Mouse (Mus musculus) intestine, embryonic 16.5 days (tissue): ENCODE data around the gene Exoc4. TPM values are rescaled to one million over a fixed set of nuclear protein-coding genes. Genes with fewer than 3 reads are reported as not detected.

Experiments
- ATAC-seq: fragments of 200-750 bp; cut with Nextera tagmentation; 2 replicates; pipeline ENCODE4 v1.8.0; 2017; ENCODE audit warnings: moderate TSS enrichment, moderate library complexity
- H3K27ac ChIP-seq: fragments of 300-500 bp; sonication (generic); 2 replicates; pipeline ENCODE4 v1.5.1; 2014; ENCODE audit warnings: mild to moderate bottlenecking, low read length
- H3K27me3 ChIP-seq: fragments of 300-500 bp; sonication (generic); replicated peaks from 2 replicates; pipeline ENCODE4 v1.6.1; 2014; ENCODE audit warnings: low read length, control low read depth, mixed read lengths; ENCODE audit not compliant: control insufficient read depth, insufficient read depth
- H3K36me3 ChIP-seq: fragments of 300-500 bp; sonication (generic); 2 replicates; pipeline ENCODE4 v1.6.1; 2014; ENCODE audit warnings: low read length, control low read depth; ENCODE audit not compliant: control insufficient read depth, insufficient read depth
- H3K4me1 ChIP-seq: fragments of 300-500 bp; sonication (generic); 2 replicates; pipeline ENCODE4 v1.6.1; 2014; ENCODE audit warnings: low read length, control low read depth, mixed read lengths; ENCODE audit not compliant: control insufficient read depth, insufficient read depth
- H3K4me2 ChIP-seq: fragments of 300-500 bp; sonication (generic); 2 replicates; pipeline ENCODE4 v1.6.1; 2014; ENCODE audit warnings: low read depth, low read length, control low read depth
- H3K4me3 ChIP-seq: fragments of 300-500 bp; sonication (generic); 2 replicates; pipeline ENCODE4 v1.5.1; 2014; ENCODE audit warnings: mild to moderate bottlenecking, low read length
- H3K9ac ChIP-seq: fragments of 300-500 bp; sonication (generic); 2 replicates; pipeline ENCODE4 v1.6.1; 2014; ENCODE audit warnings: low read depth, low read length
- H3K9me3 ChIP-seq: fragments of 300-500 bp; sonication (generic); 2 replicates; pipeline ENCODE4 v1.6.1; 2016; ENCODE audit warnings: low read length, control low read depth; ENCODE audit not compliant: control insufficient read depth
- WGBS: fragments of 180-500 bp; shearing (Covaris S2); extraction: QIAGEN DNeasy Blood & Tissue Kit; methylation state at CpG from one replicate; pipeline ENCODE4 v1.1.7; 2014; 5-methylcytosine and 5-hydroxymethylcytosine counted together
- polyA plus RNA-seq: library from polyadenylated mRNA; unstranded; fragments of >200 nt; fragmentation: Nextera tagmentation; extraction: Ambion mirVana; gene quantifications from 2 replicates; pipeline ENCODE4 v1.2.1, GENCODE M21; 2015

Exoc4 gene
- 21.2 and 24.1 TPM in 2 replicates for polyA plus RNA-seq

DNA sequence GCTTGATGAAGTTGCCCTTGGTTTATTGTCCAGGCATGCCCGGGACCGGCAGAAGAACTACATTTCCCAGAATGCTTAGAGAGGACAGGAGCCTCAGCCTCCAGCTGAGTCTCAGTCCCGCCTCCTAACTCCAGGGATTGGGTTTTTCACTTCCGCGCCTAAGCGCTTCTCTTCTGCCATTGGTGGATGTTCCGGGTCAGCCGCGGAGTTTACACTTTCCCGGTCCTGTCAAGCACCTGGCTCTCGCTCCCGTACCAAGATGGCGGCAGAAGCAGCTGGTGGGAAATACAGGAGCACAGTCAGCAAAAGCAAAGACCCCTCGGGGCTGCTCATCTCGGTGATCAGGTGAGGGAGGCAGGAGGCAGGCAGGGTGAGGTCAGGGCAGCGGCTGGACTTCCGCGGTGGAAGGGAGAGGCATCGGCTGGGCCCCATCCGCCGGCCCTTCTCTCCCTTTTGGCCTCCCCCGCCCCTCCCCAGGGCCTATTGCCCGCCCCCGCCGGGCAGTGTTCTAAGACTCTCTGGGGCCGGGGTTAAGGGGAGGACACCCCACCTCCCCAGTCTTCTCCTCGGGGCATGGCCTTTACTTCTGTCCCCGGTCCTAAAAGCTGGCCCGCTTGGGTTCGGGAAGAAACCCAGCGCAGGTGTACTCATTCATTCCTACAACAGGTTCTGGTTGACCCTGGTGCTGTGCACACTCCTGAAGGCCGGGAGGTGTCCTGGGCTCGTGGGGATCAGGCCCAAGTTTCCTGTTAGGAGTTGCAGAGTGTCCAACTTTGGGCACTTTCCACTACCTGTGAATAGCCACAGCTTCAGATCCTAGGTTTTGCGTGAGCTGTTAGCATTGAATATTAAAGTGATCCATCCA is at the start of gene Exoc4:
Exoc4 (plus strand) TSS at position 192 of the 865 bp plus-strand sequence.
- H3K27me3 ChIP-seq, result no peaks in the 10 kb centered on the region
- ATAC-seq, result peak; percentile 100
- H3K4me2 ChIP-seq, result peak within 1 kb of the TSS; percentile 73
- peak within 1 kb of the TSS; percentile 94 for H3K4me3 ChIP-seq
- 3% methylated on average over 34 of the region's 34 CpGs for WGBS
- no peaks in the 10 kb centered on the region for H3K36me3 ChIP-seq
- H3K9me3 ChIP-seq, result no peaks in the 10 kb centered on the region
- H3K4me1 ChIP-seq, result no peaks in the 10 kb centered on the region
- peak within 1 kb of the TSS; percentile 33; the same call in 1 of the 2 replicates for H3K27ac ChIP-seq
- peak within 1 kb of the TSS; percentile 87 for H3K9ac ChIP-seq

DNA sequence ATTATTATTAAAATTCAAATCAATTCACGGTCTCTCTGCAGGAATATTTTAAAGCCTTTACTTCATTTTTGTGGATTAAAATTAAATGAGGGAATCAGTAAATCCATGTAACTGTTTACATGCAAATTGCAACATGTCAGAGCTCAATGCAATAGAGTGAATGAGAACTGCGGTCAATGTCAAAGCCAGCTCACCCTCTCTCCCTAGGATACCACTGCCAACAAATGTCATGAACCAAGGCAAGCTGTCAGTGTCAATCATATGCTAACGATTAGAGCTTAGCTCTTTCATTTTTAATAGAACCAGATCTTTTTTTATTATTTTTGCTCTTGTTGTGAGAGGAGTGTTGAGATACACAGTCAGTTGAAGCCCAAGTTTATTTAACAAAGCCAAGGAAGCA is 30.1 kb upstream of the Exoc4 start:
- H3K4me3 ChIP-seq, result no peak overlapping the region
- H3K27ac ChIP-seq, result no peak overlapping the region
- WGBS, result 86% methylated on average over 3 of the region's 3 CpGs
- no peaks in the 10 kb centered on the region for H3K36me3 ChIP-seq
- no peak for ATAC-seq
- no peaks in the 10 kb centered on the region for H3K9me3 ChIP-seq
- H3K9ac ChIP-seq, result no peak overlapping the region
- H3K27me3 ChIP-seq, result no peaks in the 10 kb centered on the region
- no peaks in the 10 kb centered on the region for H3K4me1 ChIP-seq
- no peak overlapping the region for H3K4me2 ChIP-seq

DNA sequence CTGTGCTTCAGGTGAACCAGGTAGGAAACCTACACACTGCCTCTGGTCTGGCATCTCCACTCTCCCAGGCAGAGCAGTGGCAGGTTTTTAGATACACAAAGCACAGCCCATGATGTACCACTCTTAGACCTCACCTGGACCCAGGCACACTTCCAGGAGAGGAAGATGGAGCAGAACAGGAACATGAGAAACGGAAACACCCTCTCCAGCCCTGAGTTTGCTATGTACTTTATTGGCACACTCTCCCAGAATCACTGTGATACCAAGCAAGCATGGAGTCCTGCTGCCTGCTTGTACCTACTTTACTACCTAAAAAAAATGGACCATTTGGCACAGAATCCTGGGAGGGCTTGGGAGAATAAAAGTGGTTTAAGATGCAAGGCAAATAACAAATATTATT is 22.2 kb upstream of the Exoc4 start:
- WGBS, result 48% methylated on average over 1 of the region's 1 CpGs

DNA sequence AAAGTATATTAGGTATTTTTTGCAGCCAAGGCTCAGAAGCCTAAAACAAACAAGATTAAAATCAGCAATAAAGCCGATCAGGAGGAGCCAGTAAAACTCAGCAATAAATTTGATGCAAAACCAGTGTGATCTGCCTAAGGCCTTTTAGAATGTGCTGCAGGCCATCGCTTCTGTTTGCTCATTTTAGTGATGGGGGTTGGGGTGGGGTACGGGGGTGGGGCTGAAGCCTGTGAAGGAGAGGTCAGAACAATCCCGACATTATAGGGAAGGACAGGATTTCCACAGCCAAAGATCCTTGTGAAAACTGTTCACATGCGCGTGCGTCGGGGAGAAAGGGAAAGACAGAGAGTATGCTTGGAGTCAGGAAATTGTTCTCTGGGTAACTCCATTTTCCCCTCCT is 21.5 kb upstream of the Exoc4 start:
- peak overlapping the region; percentile 35 for H3K4me2 ChIP-seq
- 39% methylated on average over 8 of the region's 8 CpGs for WGBS

More for the DNA sequence above, 22.2 kb upstream of the Exoc4 start:
- Histone ChIP-seq H3K4me2 (no peak overlapping the region), H3K4me1 (no peaks in the 10 kb centered on the region), H3K27me3 (no peaks in the 10 kb centered on the region), H3K9ac (no peak overlapping the region), H3K4me3 (no peak overlapping the region), H3K36me3 (no peaks in the 10 kb centered on the region), H3K27ac (no peak overlapping the region), H3K9me3 (no peaks in the 10 kb centered on the region)
- no peak for ATAC-seq

DNA sequence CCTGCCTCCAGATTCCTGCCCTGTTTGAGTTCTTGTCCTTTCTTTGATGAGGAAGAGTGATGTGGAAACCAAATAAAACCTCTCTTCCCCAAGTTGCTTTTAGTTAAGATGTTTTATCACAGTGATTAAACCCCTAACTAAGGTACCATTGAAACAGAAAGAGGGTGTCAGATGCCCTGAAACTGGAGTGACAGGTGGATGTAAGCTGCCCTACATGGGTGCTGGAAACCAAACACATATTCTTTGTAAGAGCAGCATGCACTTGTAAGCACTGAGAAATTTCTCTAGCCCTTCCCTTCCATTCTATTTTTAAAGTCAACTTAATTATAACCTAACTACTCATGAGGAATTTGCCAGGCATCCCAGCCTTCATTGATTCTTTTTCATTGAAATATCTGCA is 7.6 kb upstream of the Exoc4 start:
- no peak for ATAC-seq
- H3K4me1 ChIP-seq, result no peaks in the 10 kb centered on the region
- H3K27ac ChIP-seq, result no peak overlapping the region
- no peaks in the 10 kb centered on the region for H3K27me3 ChIP-seq
- H3K36me3 ChIP-seq, result no peaks in the 10 kb centered on the region
- H3K9ac ChIP-seq, result no peak overlapping the region
- H3K9me3 ChIP-seq, result no peaks in the 10 kb centered on the region
- H3K4me2 ChIP-seq, result no peak overlapping the region
- no peak overlapping the region for H3K4me3 ChIP-seq

More for the DNA sequence above, 21.5 kb upstream of the Exoc4 start:
- no peak overlapping the region for H3K9ac ChIP-seq
- H3K4me1 ChIP-seq, result no peaks in the 10 kb centered on the region
- ATAC-seq, result peak; percentile 36; the same call in 1 of the 2 replicates
- H3K36me3 ChIP-seq, result no peaks in the 10 kb centered on the region
- H3K4me3 ChIP-seq, result no peak overlapping the region
- no peak overlapping the region for H3K27ac ChIP-seq
- no peaks in the 10 kb centered on the region for H3K27me3 ChIP-seq
- no peaks in the 10 kb centered on the region for H3K9me3 ChIP-seq

DNA sequence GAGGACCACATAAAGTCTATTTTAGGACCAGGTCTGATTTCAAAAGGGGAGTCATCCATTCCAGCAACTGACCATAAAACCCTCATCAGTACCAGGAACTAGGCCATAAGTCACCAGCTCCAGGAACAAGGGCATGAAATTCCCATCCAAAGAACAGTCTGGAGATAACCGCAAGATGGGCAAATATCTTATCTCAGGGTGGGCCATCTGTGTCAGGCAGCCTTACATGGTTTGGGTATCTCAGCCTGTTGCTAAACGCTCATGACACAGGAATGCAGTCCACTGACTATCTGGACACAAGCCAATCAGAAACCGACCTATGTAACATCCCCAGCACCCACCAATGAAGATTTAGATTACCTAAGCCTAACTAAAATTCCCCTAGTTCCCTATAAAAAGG is 4.3 kb upstream of the Exoc4 start:
- WGBS, result 68% methylated on average over 3 of the region's 3 CpGs
- Histone ChIP-seq H3K4me1 (no peaks in the 10 kb centered on the region), H3K4me2 (no peak overlapping the region), H3K36me3 (no peaks in the 10 kb centered on the region), H3K27me3 (no peaks in the 10 kb centered on the region), H3K27ac (no peak overlapping the region), H3K9me3 (no peaks in the 10 kb centered on the region), H3K9ac (no peak overlapping the region), H3K4me3 (no peak overlapping the region)
- no peak for ATAC-seq

DNA sequence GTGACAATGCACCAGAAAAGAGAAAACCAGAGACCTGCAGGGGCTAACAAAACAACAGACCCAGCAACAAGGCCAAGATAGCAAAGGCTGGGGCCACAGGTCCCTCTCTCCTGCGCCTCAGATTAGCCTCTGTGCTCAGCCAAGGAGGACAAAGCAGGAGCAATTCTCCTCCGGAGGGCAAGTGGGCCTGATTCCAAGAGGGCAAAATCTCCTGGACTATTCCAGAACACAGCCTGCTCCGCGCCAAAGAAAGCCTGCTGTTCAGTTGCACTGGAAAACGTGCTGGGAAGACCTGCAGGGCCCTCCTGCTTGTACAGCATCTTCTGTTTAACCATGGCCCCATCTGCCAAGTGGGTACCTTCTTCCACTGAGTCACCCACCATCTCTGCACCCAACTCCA is 1.7 kb upstream of the Exoc4 start:
- H3K9me3 ChIP-seq, result no peaks in the 10 kb centered on the region
- no peak overlapping the region for H3K4me3 ChIP-seq
- ATAC-seq, result no peak
- no peak overlapping the region for H3K4me2 ChIP-seq
- no peak overlapping the region for H3K27ac ChIP-seq
- H3K36me3 ChIP-seq, result no peaks in the 10 kb centered on the region
- H3K4me1 ChIP-seq, result no peaks in the 10 kb centered on the region
- H3K27me3 ChIP-seq, result no peaks in the 10 kb centered on the region
- no peak overlapping the region for H3K9ac ChIP-seq
- whole genome bisulfite sequencing, result 81% methylated on average over 5 of the region's 5 CpGs

DNA sequence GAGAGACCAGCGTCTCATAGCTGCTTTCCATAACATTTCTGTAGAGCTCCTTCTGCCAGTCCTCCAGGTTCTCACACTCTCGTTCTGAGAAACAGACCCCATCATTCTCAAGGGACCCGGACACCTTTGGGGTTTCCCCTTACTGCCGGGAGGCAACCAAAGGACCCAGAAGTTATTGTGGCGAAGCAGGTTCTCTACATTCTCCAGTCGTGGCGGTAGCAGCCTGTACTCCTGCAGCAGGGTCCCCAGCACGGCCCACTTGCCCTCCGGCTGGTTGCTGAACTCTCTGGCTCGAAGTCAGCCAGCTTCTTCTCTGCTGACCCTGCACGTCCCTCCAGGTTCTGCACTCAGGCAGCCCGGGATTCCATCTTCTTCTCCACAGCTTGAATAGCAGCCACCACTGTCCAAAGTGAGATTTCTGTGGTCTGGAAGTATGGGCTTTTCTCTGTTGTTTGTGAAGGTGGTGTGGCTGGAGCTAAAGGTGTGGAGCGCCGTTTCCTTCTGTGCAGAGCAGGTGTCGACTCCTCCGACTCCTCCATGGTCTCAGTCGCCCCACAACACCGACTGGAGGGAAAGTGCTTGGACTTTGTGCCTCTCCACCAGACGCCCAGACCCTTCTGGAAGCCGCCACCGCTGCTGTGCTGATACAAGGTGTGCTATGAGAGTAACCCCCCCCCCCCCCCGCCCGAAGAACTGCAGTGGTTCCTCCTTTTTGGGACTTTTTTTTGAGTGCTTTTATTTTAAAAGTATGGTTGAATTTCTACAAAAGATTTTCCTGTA is 1.1 kb upstream of the Exoc4 start:
- Histone ChIP-seq H3K9ac (no peak overlapping the region), H3K4me2 (no peak overlapping the region), H3K27ac (no peak overlapping the region), H3K9me3 (no peaks in the 10 kb centered on the region), H3K4me3 (no peak overlapping the region), H3K27me3 (no peaks in the 10 kb centered on the region), H3K36me3 (no peaks in the 10 kb centered on the region), H3K4me1 (no peaks in the 10 kb centered on the region)
- WGBS, result 83% methylated on average over 23 of the region's 23 CpGs
- ATAC-seq, result no peak

DNA sequence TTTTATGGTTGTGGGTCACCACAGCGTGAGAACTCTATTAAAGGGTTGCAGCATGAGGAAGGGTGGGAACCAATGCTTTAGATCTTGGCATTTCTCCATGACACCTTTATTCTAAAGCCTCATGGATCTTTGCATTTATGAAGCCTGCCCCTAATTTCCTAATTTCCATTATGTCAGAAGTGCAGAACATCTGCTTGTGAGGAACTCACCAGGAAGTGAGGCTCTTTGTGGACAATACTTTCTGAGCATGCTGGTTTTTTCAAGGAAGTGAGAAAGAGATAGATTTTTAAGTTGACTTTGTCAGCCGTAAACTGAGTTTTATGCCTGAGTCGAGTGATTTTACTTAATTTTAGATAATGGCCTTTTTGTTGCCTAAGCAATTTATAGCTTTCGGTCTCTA is 7.8 kb downstream of the Exoc4 start:
- ATAC-seq, result no peak
- no peak overlapping the region for H3K9ac ChIP-seq

More for the DNA sequence above, 7.8 kb downstream of the Exoc4 start:
- Histone ChIP-seq H3K27me3 (no peaks in the 10 kb centered on the region), H3K36me3 (no peaks in the 10 kb centered on the region), H3K4me3 (no peak overlapping the region), H3K27ac (no peak overlapping the region), H3K9me3 (no peaks in the 10 kb centered on the region), H3K4me1 (no peaks in the 10 kb centered on the region), H3K4me2 (no peak overlapping the region)
- 67% methylated on average over 4 of the region's 4 CpGs for WGBS
